13 mouse cellular contexts compared by ENCODE assay signal in genomic region chr13:103248102-103249054, GRCm38 (mm10).
DNase-seq lines count a peak whose midpoint lies in the region; ATAC-seq and TF ChIP-seq lines count a peak whose summit lies in the region.
"Had no signal": no experiment of that assay in that cellular context is flagged by ENCODE, and none has a peak within 500 bp of the region (broad histone marks: within the 10 kb centered on the region; RNA-seq: fewer than 3 reads in every experiment).

No protein-coding gene starts in this region.

- H3K4me3 ChIP-seq in embryonic facial prominence, embryonic 14.5 days (ENCODE audit: low read depth, low read length): no peak overlapping the region
- no peak overlapping the region for H3K4me3 ChIP-seq in hindbrain, embryonic 14.5 days (replicated peaks; ENCODE audit: low read length)
- H3K4me3 ChIP-seq in myocyte: no peak overlapping the region
- H3K4me3 ChIP-seq in liver, embryonic 12.5 days: no peak overlapping the region
- H3K4me3 ChIP-seq: erythroblast, embryonic 14.5 days; liver, embryonic 15.5 days had no signal

- H3K27ac ChIP-seq in embryonic facial prominence, embryonic 14.5 days (replicated peaks; ENCODE audit: low read depth, low read length): no peak overlapping the region
- H3K27ac ChIP-seq in hindbrain, embryonic 14.5 days: no peak overlapping the region
- no peak overlapping the region for H3K27ac ChIP-seq in liver, embryonic 12.5 days
- H3K27ac ChIP-seq: liver, embryonic 15.5 days had no signal

- WGBS in embryonic facial prominence, embryonic 14.5 days: 34% methylated on average over 14 of the region's 14 CpGs
- WGBS in hindbrain, embryonic 14.5 days: 19% methylated on average over 14 of the region's 14 CpGs
- 50% methylated on average over 14 of the region's 14 CpGs for WGBS in liver, embryonic 12.5 days (ENCODE audit: insufficient replicate concordance)

- H3K79me2 ChIP-seq in myocyte (ENCODE audit: control insufficient read depth, insufficient read depth): peaks cover 14% of the 10 kb centered on the region

- H3K9ac ChIP-seq in embryonic facial prominence, embryonic 14.5 days (ENCODE audit: low read depth, low read length): no peak overlapping the region
- H3K9ac ChIP-seq in hindbrain, embryonic 14.5 days: no peak overlapping the region
- no peak overlapping the region for H3K9ac ChIP-seq in liver, embryonic 12.5 days
- H3K9ac ChIP-seq: liver, embryonic 15.5 days had no signal

- peak; percentile 55 for DNase-seq in heart, adult 11 months
- DNase-seq in heart, postnatal 4 days: no peak
- DNase-seq in embryonic facial prominence, embryonic 14.5 days (ENCODE audit: low spot score): peak; percentile 22
- no peak for DNase-seq in hindbrain, embryonic 14.5 days (ENCODE audit: low spot score)
- no peak for DNase-seq in spleen, adult 18-20 months
- DNase-seq: cerebellum, adult 9-11 months; kidney, postnatal 4 days; right cerebral cortex, adult 18-20 months had no signal

- no peaks in the 10 kb centered on the region for H3K4me1 ChIP-seq in embryonic facial prominence, embryonic 14.5 days (ENCODE audit: control insufficient read depth, insufficient read depth, low read length)
- H3K4me1 ChIP-seq in hindbrain, embryonic 14.5 days (replicated peaks; ENCODE audit: control insufficient read depth, insufficient read depth, low read length): peaks cover 14% of the 10 kb centered on the region; the same call in 1 of the 2 replicates
- H3K4me1 ChIP-seq in liver, embryonic 12.5 days: no peaks in the 10 kb centered on the region
- H3K4me1 ChIP-seq: liver, embryonic 15.5 days had no signal

- no peak for ATAC-seq in embryonic facial prominence, embryonic 14.5 days (ENCODE audit: low read depth)
- ATAC-seq in hindbrain, embryonic 14.5 days (ENCODE audit: low FRiP score): peak; percentile 82; the same call in 1 of the 2 replicates
- no peak for ATAC-seq in liver, embryonic 12.5 days
- ATAC-seq in megakaryocyte progenitor cell, adult 5-6 weeks (replicated peaks; ENCODE audit: poor library complexity): no peak

- H3K4me2 ChIP-seq in embryonic facial prominence, embryonic 14.5 days (ENCODE audit: low read depth, low read length): no peak overlapping the region
- H3K4me2 ChIP-seq in hindbrain, embryonic 14.5 days (replicated peaks): 0 out of 2 replicates have a peak overlapping the region, but pooled peaks have one; percentile 3
- H3K4me2 ChIP-seq in myocyte (ENCODE audit: low read depth): peak overlapping the region; percentile 35
- no peak overlapping the region for H3K4me2 ChIP-seq in liver, embryonic 12.5 days
- H3K4me2 ChIP-seq: liver, embryonic 15.5 days had no signal

- no peak for TF ChIP-seq POLR2A in myocyte (IDR thresholded peaks at IDR 0.05; ENCODE audit: insufficient read length, low read depth)

- no peaks in the 10 kb centered on the region for H3K36me3 ChIP-seq in embryonic facial prominence, embryonic 14.5 days (ENCODE audit: control insufficient read depth, insufficient read depth, low read length)
- H3K36me3 ChIP-seq in hindbrain, embryonic 14.5 days (replicated peaks; ENCODE audit: control insufficient read depth, insufficient read depth): no peaks in the 10 kb centered on the region
- peaks cover 3% of the 10 kb centered on the region for H3K36me3 ChIP-seq in myocyte (ENCODE audit: control insufficient read depth, insufficient read depth)
- no peaks in the 10 kb centered on the region for H3K36me3 ChIP-seq in liver, embryonic 12.5 days
- H3K36me3 ChIP-seq: liver, embryonic 15.5 days had no signal

- H3ac ChIP-seq in myocyte (ENCODE audit: control insufficient read depth, insufficient read length): no peak overlapping the region

- no peaks in the 10 kb centered on the region for H3K9me3 ChIP-seq in embryonic facial prominence, embryonic 14.5 days (ENCODE audit: control insufficient read depth, low read length)
- H3K9me3 ChIP-seq in hindbrain, embryonic 14.5 days (ENCODE audit: control insufficient read depth, low read length): no peaks in the 10 kb centered on the region
- H3K9me3 ChIP-seq in liver, embryonic 12.5 days (replicated peaks): no peaks in the 10 kb centered on the region
- H3K9me3 ChIP-seq: liver, embryonic 15.5 days had no signal

- no peaks in the 10 kb centered on the region for H3K27me3 ChIP-seq in embryonic facial prominence, embryonic 14.5 days (replicated peaks; ENCODE audit: control insufficient read depth, insufficient read depth, low read length)
- H3K27me3 ChIP-seq in hindbrain, embryonic 14.5 days (ENCODE audit: control insufficient read depth, insufficient read depth, low read length): no peaks in the 10 kb centered on the region
- H3K27me3 ChIP-seq in myocyte (ENCODE audit: control insufficient read depth, insufficient read depth, insufficient read length): no peaks in the 10 kb centered on the region
- H3K27me3 ChIP-seq in liver, embryonic 12.5 days (replicated peaks): no peaks in the 10 kb centered on the region
- H3K27me3 ChIP-seq: liver, embryonic 15.5 days had no signal

TF ChIP-seq in myocyte, 11 proteins besides CTCF, POLR2A, EP300 and RAD21:
- no peak for TF ChIP-seq CEBPB (IDR thresholded peaks at IDR 0.05; ENCODE audit: insufficient read depth, poor library complexity, severe bottlenecking)
- TF ChIP-seq MYOG (IDR thresholded peaks at IDR 0.05; ENCODE audit: control insufficient read depth in 1 of 3, insufficient read depth in 1 of 3, insufficient read length in 2 of 3, low read depth in 2 of 3): no peak
- no peak for TF ChIP-seq TCF12 (IDR thresholded peaks at IDR 0.05; ENCODE audit: insufficient read depth, poor library complexity, severe bottlenecking)

Comparison
In these comparisons a context has a peak if more than half of its experiments do, and no peak if none do; other contexts are left out.
1. DNase-seq: peak in heart, adult 11 months (single experiment) and embryonic facial prominence, embryonic 14.5 days (single experiment); none in heart, postnatal 4 days (single experiment), hindbrain, embryonic 14.5 days (single experiment) and spleen, adult 18-20 months (0 of 2).
2. H3K4me2 ChIP-seq: peak in hindbrain, embryonic 14.5 days (single experiment) and myocyte (single experiment); none in embryonic facial prominence, embryonic 14.5 days (single experiment) and liver, embryonic 12.5 days (single experiment).